Mouse (Mus musculus) neutrophil, adult 5-6 weeks (primary cell): ENCODE measurements around the gene 1110051M20Rik. TPM values are rescaled to one million over a fixed set of nuclear protein-coding genes. Genes with fewer than 3 reads are reported as not detected.

Experiments
- ATAC-seq: fragments of 151-379, 151-347 bp; 2 replicates; pipeline ENCODE4 v1.8.0; 2017; ENCODE audit warnings: mild to moderate bottlenecking, moderate TSS enrichment; ENCODE audit not compliant: insufficient number of reproducible peaks, poor library complexity, low FRiP score, severe bottlenecking; ENCODE audit errors: extremely low read depth
- total RNA-seq: library from RNA; stranded (forward); fragments of 200-1000 nt; gene quantifications from 2 replicates; pipeline ENCODE4 v1.2.3, GENCODE M21; 2017

Gene 1110051M20Rik
- total RNA-seq, 1 experiment from 2014 or later, result 1.7 TPM

GRCm38 (mm10) chr2:91324346-91324745 is 120.2 kb downstream of the 1110051M20Rik start:
- ATAC-seq, result no peak

DNA sequence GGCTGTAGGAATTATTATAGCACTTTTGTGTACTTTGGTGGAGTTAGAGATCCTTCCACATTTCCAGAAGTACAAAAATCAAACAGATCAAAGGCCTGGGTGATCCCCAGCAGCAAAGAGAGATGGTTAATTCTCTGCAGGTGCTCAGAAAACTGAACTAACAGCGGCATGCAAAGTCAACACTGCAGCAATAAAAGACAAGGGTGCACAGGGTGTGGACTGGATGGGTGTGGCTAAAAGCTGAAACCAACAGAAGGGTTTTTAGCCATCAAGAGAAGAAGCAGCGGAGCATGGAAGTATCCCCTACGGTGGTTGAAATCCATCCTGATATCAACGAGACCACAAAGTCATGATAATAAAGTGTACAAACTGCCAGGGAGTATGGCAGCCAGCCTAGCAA is 122.0 kb downstream of the 1110051M20Rik start:
- ATAC-seq, result no peak

GRCm38 (mm10) chr2:91321923-91322322 is 122.6 kb downstream of the 1110051M20Rik start:
- no peak for ATAC-seq

DNA sequence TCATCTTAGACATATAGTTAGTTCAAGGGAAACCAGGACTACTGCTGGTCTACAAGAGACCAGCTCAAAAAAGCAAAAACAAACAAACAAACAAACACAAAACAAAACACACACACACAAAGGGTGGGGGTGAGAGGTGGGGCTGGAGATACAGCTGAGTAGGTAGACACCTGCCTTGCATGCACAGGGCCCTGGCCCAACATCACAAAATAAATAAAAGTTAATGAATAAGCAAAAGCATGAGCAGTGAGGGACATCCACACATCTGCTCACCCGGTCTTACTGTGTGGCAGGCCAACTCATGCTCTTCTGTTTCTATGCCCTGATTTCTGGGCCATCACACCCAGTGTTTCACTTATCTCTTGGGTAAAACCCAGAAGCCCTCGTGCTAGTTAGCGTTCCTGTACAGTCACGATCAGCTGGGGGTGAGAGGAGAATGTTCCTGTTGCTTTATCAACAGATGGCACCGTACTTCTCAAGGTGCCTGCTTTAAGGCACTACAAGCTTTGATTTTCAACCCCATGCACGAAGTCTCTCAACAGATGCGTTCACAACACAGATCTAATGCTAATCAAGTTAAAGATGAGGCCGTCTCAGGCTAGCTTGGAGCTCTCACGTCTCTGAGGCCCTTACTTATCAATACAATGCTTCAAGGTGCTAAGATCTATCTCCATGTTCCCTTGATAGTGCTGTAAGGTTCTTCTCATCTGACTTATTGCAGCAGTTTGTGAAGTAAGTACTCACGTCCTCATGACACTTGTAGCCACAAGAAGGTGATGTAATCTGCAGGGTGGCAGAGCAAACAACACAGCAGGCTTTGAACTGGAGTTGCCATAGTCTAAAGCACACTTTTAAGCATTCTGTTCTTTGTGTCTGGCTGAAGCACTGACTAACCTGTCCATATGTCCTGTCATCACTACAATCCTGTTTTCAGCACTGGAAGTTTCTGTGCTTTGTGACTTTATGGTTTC is 123.7 kb downstream of the 1110051M20Rik start:
- ATAC-seq, result no peak

DNA sequence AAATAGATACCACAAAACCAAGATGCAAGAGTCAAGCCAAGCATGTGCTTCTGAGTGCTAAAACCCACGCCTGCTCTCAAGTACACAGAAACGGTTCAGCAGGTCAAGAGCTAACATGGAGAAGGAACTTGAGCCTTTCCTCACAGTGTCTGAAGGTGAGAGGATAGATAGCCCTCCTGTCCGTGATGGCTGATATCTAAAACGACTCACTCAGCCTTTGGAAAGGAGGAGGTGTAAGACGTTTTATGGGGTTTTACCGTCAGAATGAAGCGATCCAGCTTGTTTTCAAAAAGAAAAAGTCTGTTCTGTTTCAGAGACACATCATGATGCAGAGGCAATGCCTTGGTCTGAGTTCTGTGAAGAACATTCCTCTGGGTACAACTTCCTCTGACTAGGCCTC is 130.3 kb downstream of the 1110051M20Rik start:
- no peak for ATAC-seq

DNA sequence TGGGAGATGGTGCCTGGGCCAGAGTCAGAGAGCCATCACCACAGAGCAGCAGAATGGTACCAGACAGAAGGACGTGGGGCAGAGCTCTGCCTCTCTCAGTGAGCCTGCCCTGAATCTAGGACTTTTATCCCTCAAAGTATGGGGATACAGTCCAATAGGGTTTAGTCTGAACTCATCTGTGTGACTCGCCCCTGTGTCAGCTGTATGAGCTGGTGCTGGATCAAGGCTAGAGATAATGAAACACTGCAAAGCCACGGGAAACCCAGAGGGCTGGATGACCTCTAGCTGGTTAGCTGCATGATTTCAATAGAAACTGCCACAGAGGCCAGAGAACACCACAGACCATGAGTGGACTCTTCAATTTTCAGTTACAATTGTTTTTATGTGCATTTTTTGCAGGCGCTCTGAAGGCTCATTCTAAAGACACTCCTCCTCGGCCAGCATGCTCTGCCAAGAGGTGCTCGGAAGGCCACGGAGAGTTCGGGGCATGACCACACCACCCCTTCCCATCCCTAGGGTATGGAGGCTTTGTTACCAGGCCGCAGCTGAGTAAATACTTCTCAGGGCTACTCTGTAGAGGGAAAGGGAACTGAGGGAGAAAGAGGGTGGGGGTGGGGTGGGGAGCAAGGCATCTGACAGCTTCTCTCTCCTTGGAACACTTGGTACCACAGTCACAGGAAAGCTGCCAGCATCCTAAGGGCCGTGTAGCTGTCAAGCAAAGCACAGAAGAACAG is 131.8 kb downstream of the 1110051M20Rik start:
- no peak for ATAC-seq

- ATAC-seq, result no peak
These were observed 135.0 kb downstream of the 1110051M20Rik start for GRCm38 (mm10) chr2:91309546-91309945.

DNA sequence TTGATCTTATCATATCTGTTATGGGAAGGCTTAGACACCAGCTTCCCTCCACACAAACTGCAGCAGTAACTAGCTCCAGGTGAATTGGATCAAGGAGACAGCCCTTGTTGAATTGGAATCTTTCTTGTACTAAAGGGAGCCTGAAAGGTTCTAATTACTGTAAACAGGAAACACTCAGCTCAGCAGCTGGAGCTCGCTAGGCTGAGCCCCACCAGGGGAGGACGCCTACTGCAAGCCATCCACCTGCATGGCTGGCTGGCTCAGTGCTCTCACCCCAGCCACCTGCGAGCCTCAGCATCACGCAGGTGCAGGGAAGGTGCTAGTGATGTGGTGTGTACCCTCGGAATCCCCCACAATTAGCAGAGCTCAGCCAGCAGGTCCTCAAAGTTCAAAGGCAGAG is 135.8 kb downstream of the 1110051M20Rik start:
- no peak for ATAC-seq

DNA sequence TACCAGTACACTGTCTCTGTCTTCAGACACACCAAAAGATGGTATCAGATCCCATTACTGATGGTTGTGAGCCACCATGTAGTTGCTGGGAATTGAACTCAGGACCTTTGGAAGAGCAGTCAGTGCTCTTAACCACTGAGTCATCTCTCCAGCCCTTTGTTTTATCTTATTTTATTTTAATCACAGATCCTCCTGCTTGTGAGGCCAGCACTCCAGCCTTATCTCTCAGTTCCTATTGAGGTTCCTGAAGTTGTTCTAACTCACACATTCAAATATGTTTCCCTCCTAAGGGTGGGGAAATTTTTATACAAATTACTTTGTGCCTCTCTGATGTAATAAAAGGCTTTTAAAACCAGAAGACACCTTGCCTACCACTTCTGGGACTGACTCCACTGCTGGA is 137.9 kb downstream of the 1110051M20Rik start:
- ATAC-seq, result no peak

GRCm38 (mm10) chr2:91305926-91306325 is 138.6 kb downstream of the 1110051M20Rik start:
- no peak for ATAC-seq

DNA sequence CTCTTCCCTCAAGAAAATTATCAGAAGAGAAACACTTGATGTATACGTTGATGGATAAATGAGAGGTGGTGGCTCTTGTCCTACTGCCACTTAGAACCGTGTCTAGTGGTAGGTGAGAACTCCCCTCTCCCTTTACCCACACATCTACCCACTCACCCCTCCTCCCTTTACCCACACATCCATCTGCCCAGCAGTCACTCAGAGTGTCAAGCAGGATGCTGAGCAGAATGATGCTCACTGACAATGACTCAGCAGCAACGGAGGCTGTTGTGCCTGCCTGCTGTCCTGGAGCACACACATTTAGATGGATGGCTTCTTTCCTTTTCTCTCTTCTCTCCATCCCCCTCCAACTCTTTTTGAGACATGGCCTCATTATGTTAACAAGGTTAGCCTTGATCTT is 141.7 kb downstream of the 1110051M20Rik start:
- no peak for ATAC-seq

GRCm38 (mm10) chr2:91301836-91302235 is 142.7 kb downstream of the 1110051M20Rik start:
- ATAC-seq, result no peak

DNA sequence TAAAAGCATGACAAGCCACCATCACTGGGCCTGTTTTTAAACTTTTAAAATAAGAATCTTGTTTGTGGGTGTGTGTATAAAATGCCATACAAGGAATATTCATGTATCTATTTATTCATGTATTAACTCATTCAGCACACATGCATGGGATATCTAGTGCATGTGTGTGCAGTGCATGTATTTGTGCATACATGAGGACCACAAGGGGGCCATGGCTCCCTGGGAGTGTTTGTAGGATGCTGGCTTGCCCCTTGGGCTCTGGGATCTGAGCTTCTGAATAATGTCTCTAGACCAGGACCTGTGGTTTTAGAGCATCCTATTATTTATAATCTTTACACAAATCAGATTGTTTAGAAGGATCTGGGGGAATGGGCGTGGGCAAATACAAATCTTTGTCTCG is 143.7 kb downstream of the 1110051M20Rik start:
- ATAC-seq, result no peak

- ATAC-seq, result no peak
These were observed 145.3 kb downstream of the 1110051M20Rik start for GRCm38 (mm10) chr2:91299156-91299555.

- ATAC-seq, result no peak
These were observed 148.6 kb downstream of the 1110051M20Rik start for GRCm38 (mm10) chr2:91295895-91296294.

- no peak for ATAC-seq
These were observed 150.3 kb downstream of the 1110051M20Rik start for GRCm38 (mm10) chr2:91294226-91294625.

- ATAC-seq, result no peak
These were observed 153.1 kb downstream of the 1110051M20Rik start for GRCm38 (mm10) chr2:91291197-91292007.

- no peak for ATAC-seq
These were observed 156.9 kb downstream of the 1110051M20Rik start for GRCm38 (mm10) chr2:91287563-91287962.

- ATAC-seq, result 0 out of 2 replicates have a peak, but pooled peaks have one; percentile 26
These were observed 158.5 kb downstream of the 1110051M20Rik start for GRCm38 (mm10) chr2:91285885-91286505.
